7 mouse cellular contexts compared by ENCODE assay signal in genomic region chr6:91116244-91117145, GRCm38 (mm10). TPM values are rescaled to one million over a fixed set of nuclear protein-coding genes. Genes with fewer than 3 reads are reported as not detected.
DNase-seq lines count a peak whose midpoint lies in the region; ATAC-seq and TF ChIP-seq lines count a peak whose summit lies in the region.

Gene Nup210, minus strand, starts transcription at chr6:91116829.

- H3K4me3 ChIP-seq in embryonic facial prominence, embryonic 13.5 days: peak within 1 kb of the TSS; percentile 62
- peak within 1 kb of the TSS; percentile 63 for H3K4me3 ChIP-seq in heart, adult 2 months
- H3K4me3 ChIP-seq in limb, embryonic 13.5 days: peak within 1 kb of the TSS; percentile 66
- peak within 1 kb of the TSS; percentile 67 for H3K4me3 ChIP-seq in midbrain, embryonic 16.5 days (ENCODE audit: low read depth, low read length)

- H3K36me3 ChIP-seq in embryonic facial prominence, embryonic 13.5 days: no peaks in the 10 kb centered on the region
- H3K36me3 ChIP-seq in heart, adult 2 months (ENCODE audit: control insufficient read depth, insufficient read depth, low read length): no peaks in the 10 kb centered on the region
- no peaks in the 10 kb centered on the region for H3K36me3 ChIP-seq in limb, embryonic 13.5 days
- no peaks in the 10 kb centered on the region for H3K36me3 ChIP-seq in midbrain, embryonic 16.5 days (ENCODE audit: control insufficient read depth, insufficient read depth, low read length)

- DNase-seq in adrenal gland, postnatal 36 days: peak; percentile 95 to 97
- peak; percentile 92 to 94 for DNase-seq in heart, adult 2 months
- DNase-seq in kidney, adult 8-10 months: peak; percentile 96 to 97
- peak; percentile 92 to 97 for DNase-seq in spleen, postnatal 10 days (ENCODE audit: low spot score in 2 of 2)

- H3K4me1 ChIP-seq in embryonic facial prominence, embryonic 13.5 days: peaks cover 15% of the 10 kb centered on the region
- peaks cover 5% of the 10 kb centered on the region for H3K4me1 ChIP-seq in heart, adult 2 months (ENCODE audit: control insufficient read depth, insufficient read depth, low read length)
- peaks cover 13% of the 10 kb centered on the region for H3K4me1 ChIP-seq in limb, embryonic 13.5 days
- H3K4me1 ChIP-seq in midbrain, embryonic 16.5 days (ENCODE audit: control insufficient read depth, insufficient read depth, low read length): peaks cover 24% of the 10 kb centered on the region

- ATAC-seq in embryonic facial prominence, embryonic 13.5 days (ENCODE audit: insufficient number of reproducible peaks, insufficient read depth, low FRiP score, low TSS enrichment, low read depth): peak; percentile 91
- peak; percentile 96 for ATAC-seq in limb, embryonic 13.5 days (ENCODE audit: low FRiP score, low read depth)
- peak; percentile 95 for ATAC-seq in midbrain, embryonic 16.5 days

- TF ChIP-seq POLR2A in heart, adult 2 months (IDR thresholded peaks at IDR 0.05; ENCODE audit: insufficient read depth, low read depth, low read length): no peak

- TF ChIP-seq EP300 in heart, adult 2 months (IDR thresholded peaks at IDR 0.05; ENCODE audit: insufficient read depth, low read depth, low read length): no peak

- under 1% methylated on average over 82 of the region's 93 CpGs for WGBS in embryonic facial prominence, embryonic 13.5 days
- WGBS in heart, adult 2 months: 2% methylated on average over 93 of the region's 93 CpGs
- WGBS in limb, embryonic 13.5 days: under 1% methylated on average over 79 of the region's 93 CpGs
- WGBS in midbrain, embryonic 16.5 days: under 1% methylated on average over 88 of the region's 93 CpGs

- H3K9me3 ChIP-seq in embryonic facial prominence, embryonic 13.5 days: 0 out of 2 replicates have a peak, but pooled peaks cover under 1% of the 10 kb centered on the region
- H3K9me3 ChIP-seq in limb, embryonic 13.5 days: 0 out of 2 replicates have a peak, but pooled peaks cover 4% of the 10 kb centered on the region
- H3K9me3 ChIP-seq in midbrain, embryonic 16.5 days (replicated peaks; ENCODE audit: control insufficient read depth, low read length, poor library complexity, severe bottlenecking): no peaks in the 10 kb centered on the region

- peak within 1 kb of the TSS; percentile 70 for H3K9ac ChIP-seq in embryonic facial prominence, embryonic 13.5 days
- H3K9ac ChIP-seq in heart, adult 2 months (ENCODE audit: low read depth, low read length): peak within 1 kb of the TSS; percentile 68
- peak within 1 kb of the TSS; percentile 66 for H3K9ac ChIP-seq in limb, embryonic 13.5 days
- peak within 1 kb of the TSS; percentile 72 for H3K9ac ChIP-seq in midbrain, embryonic 16.5 days (ENCODE audit: low read depth, low read length)

- intact Hi-C loops in heart, adult 2 months (cut with DNase I): no loop called here

- H3K27ac ChIP-seq in embryonic facial prominence, embryonic 13.5 days: no peak within 1 kb of the TSS
- H3K27ac ChIP-seq in heart, adult 2 months: peak within 1 kb of the TSS; percentile 48; the same call in 1 of the 2 replicates
- H3K27ac ChIP-seq in limb, embryonic 13.5 days: no peak within 1 kb of the TSS
- H3K27ac ChIP-seq in midbrain, embryonic 16.5 days (ENCODE audit: low read length): peak within 1 kb of the TSS; percentile 92

- peak; percentile 80 for TF ChIP-seq CTCF in heart, adult 2 months (IDR thresholded peaks at IDR 0.05)

- H3K27me3 ChIP-seq in embryonic facial prominence, embryonic 13.5 days: peaks cover 38% of the 10 kb centered on the region
- H3K27me3 ChIP-seq in heart, adult 2 months (ENCODE audit: control insufficient read depth, insufficient read depth, low read length): no peaks in the 10 kb centered on the region; the same call in 1 of the 2 replicates
- peaks cover 31% of the 10 kb centered on the region for H3K27me3 ChIP-seq in limb, embryonic 13.5 days
- H3K27me3 ChIP-seq in midbrain, embryonic 16.5 days (ENCODE audit: control insufficient read depth, insufficient read depth, low read depth, low read length): no peaks in the 10 kb centered on the region

- peak within 1 kb of the TSS; percentile 100 for H3K4me2 ChIP-seq in embryonic facial prominence, embryonic 13.5 days
- peak within 1 kb of the TSS; percentile 99 for H3K4me2 ChIP-seq in limb, embryonic 13.5 days (replicated peaks)
- H3K4me2 ChIP-seq in midbrain, embryonic 16.5 days (ENCODE audit: low read length): peak within 1 kb of the TSS; percentile 82

- no peaks in the 10 kb centered on the region for H3K79me2 ChIP-seq in heart, adult 2 months (replicated peaks; ENCODE audit: control insufficient read depth, insufficient read depth, low read length)

RNA-seq across cellular contexts. Expression of gene Nup210, which starts in this region (rescaled TPM):
- 1 to 10 TPM; 3.6 to 6.2 TPM for total RNA-seq in adrenal gland, postnatal 36 days (2021)
- polyA plus RNA-seq in embryonic facial prominence, embryonic 13.5 days (2015; fragmentation: Nextera tagmentation; extraction: Ambion mirVana): 5.9 and 6.9 TPM in 2 replicates
- 1 to 10 TPM; 2.5 to 3.4 TPM for total RNA-seq in heart, adult 2 months (2021)
- 2.4 and 6.4 TPM in 2 replicates for polyA plus RNA-seq in heart, adult 2 months (2012; rRNA removed)
- polyA plus RNA-seq in limb, embryonic 13.5 days (2015; fragmentation: Nextera tagmentation; extraction: Ambion mirVana): 6.3 and 7.8 TPM in 2 replicates
- 20.5 and 20.7 TPM in 2 replicates for polyA plus RNA-seq in midbrain, embryonic 16.5 days (2015; fragmentation: Nextera tagmentation; extraction: Ambion mirVana)

Comparison
In these comparisons a context has a peak if more than half of its experiments do, and no peak if none do; other contexts are left out.
1. H3K27ac ChIP-seq: peak in heart, adult 2 months (single experiment) and midbrain, embryonic 16.5 days (single experiment); none in embryonic facial prominence, embryonic 13.5 days (single experiment) and limb, embryonic 13.5 days (single experiment).
2. Peak in every context shown above with its lines, with median percentiles within 50 percentile points of each other: DNase-seq, ATAC-seq, H3K4me2 ChIP-seq, H3K4me3 ChIP-seq and H3K9ac ChIP-seq.